Mouse (Mus musculus): Measurements from ENCODE around the gene Depp1. TPM values are rescaled to one million over a fixed set of nuclear protein-coding genes. Genes with fewer than 3 reads are reported as not detected.
A peak's percentile ranks its signal among the peaks of the same experiment; 100 is the strongest.

Depp1 gene
- polyA plus RNA-seq, 1 experiment from 2014 or later = 36.8 TPM

GRCm38 (mm10) chr6:116635251-116636180 lies 14.9 kb upstream of the Depp1 start:
- WGBS = 22% methylated on average over 10 of the region's 10 CpGs
- Histone ChIP-seq H3K9ac (ENCODE audit: low read depth, low read length) (no peak overlapping the region), H3K4me2 (ENCODE audit: low read length) (no peak overlapping the region), H3K9me3 (replicated peaks; ENCODE audit: low read length) (no peaks in the 10 kb centered on the region), H3K27me3 (ENCODE audit: insufficient read depth, low read length) (no peaks in the 10 kb centered on the region), H3K4me3 (replicated peaks; ENCODE audit: low read depth, low read length) (no peak overlapping the region), H3K36me3 (ENCODE audit: insufficient read depth, low read length) (no peaks in the 10 kb centered on the region), H3K4me1 (replicated peaks; ENCODE audit: insufficient read depth, low read length) (no peaks in the 10 kb centered on the region), H3K27ac (peak overlapping the region; percentile 38)
- DNase-seq (ENCODE audit: low spot score) = peak; percentile 72
- TF ChIP-seq CTCF (IDR thresholded peaks at IDR 0.05; ENCODE audit: low read depth) = no peak
- peak; percentile 95 for ATAC-seq (replicated peaks; ENCODE audit: low FRiP score, low read depth)

DNA sequence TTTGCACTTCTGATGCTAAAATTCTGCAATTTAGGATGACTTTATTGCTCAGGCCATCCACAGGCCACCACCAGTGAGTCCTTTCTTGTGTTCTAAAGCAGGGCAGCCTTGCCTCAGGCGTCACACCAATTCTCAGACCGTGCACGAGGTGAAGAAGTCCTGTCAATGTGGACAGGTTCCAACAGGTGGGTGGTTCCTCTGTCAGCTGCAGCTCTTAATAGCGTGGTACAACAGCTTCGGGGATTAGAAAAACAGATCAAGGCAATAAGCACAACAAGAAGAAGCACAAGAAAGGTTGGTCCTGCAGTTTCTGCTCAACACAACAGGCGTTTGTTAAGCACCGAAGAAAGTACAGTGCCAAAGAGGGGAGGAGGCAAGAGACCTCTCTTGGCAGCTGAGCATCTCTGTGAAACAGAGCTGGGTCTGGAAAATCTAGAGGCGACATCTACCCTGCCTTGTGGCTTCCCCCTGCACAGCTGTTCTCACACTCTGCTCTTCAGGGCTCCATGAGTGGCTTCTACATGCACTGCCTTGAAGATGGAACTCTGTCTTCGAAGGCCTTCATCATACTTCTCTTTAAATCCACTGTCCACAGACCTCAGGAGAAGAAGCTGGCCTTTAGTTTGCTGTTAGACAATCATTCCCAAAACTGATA lies 13.7 kb upstream of the Depp1 start:
- no peaks in the 10 kb centered on the region for H3K27me3 ChIP-seq (ENCODE audit: insufficient read depth, low read length)
- 65% methylated on average over 9 of the region's 9 CpGs for WGBS
- H3K9ac ChIP-seq (ENCODE audit: low read depth, low read length) = no peak overlapping the region
- TF ChIP-seq CTCF (IDR thresholded peaks at IDR 0.05; ENCODE audit: low read depth) = no peak
- no peaks in the 10 kb centered on the region for H3K4me1 ChIP-seq (replicated peaks; ENCODE audit: insufficient read depth, low read length)
- no peaks in the 10 kb centered on the region for H3K9me3 ChIP-seq (replicated peaks; ENCODE audit: low read length)
- H3K27ac ChIP-seq = 0 out of 2 replicates have a peak overlapping the region, but pooled peaks have one; percentile 38
- no peaks in the 10 kb centered on the region for H3K36me3 ChIP-seq (ENCODE audit: insufficient read depth, low read length)
- no peak overlapping the region for H3K4me3 ChIP-seq (replicated peaks; ENCODE audit: low read depth, low read length)
- H3K4me2 ChIP-seq (ENCODE audit: low read length) = no peak overlapping the region
- no peak for DNase-seq (ENCODE audit: low spot score)
- no peak for ATAC-seq (replicated peaks; ENCODE audit: low FRiP score, low read depth)

GRCm38 (mm10) chr6:116637496-116637895 lies 12.9 kb upstream of the Depp1 start:
- H3K9me3 ChIP-seq (replicated peaks; ENCODE audit: low read length) = no peaks in the 10 kb centered on the region
- no peaks in the 10 kb centered on the region for H3K27me3 ChIP-seq (ENCODE audit: insufficient read depth, low read length)
- no peak overlapping the region for H3K9ac ChIP-seq (ENCODE audit: low read depth, low read length)
- no peaks in the 10 kb centered on the region for H3K36me3 ChIP-seq (ENCODE audit: insufficient read depth, low read length)
- H3K27ac ChIP-seq = no peak overlapping the region
- H3K4me1 ChIP-seq (replicated peaks; ENCODE audit: insufficient read depth, low read length) = no peaks in the 10 kb centered on the region
- DNase-seq (ENCODE audit: low spot score) (no peak), ATAC-seq (replicated peaks; ENCODE audit: low FRiP score, low read depth) (no peak)
- no peak overlapping the region for H3K4me2 ChIP-seq (ENCODE audit: low read length)
- no peak for TF ChIP-seq CTCF (IDR thresholded peaks at IDR 0.05; ENCODE audit: low read depth)
- 75% methylated on average over 5 of the region's 5 CpGs for WGBS
- H3K4me3 ChIP-seq (replicated peaks; ENCODE audit: low read depth, low read length) = no peak overlapping the region

- Histone ChIP-seq H3K27ac (no peak overlapping the region), H3K4me1 (replicated peaks; ENCODE audit: insufficient read depth, low read length) (no peaks in the 10 kb centered on the region), H3K9ac (ENCODE audit: low read depth, low read length) (no peak overlapping the region), H3K4me3 (replicated peaks; ENCODE audit: low read depth, low read length) (no peak overlapping the region), H3K4me2 (ENCODE audit: low read length) (no peak overlapping the region), H3K36me3 (ENCODE audit: insufficient read depth, low read length) (no peaks in the 10 kb centered on the region), H3K27me3 (ENCODE audit: insufficient read depth, low read length) (no peaks in the 10 kb centered on the region), H3K9me3 (replicated peaks; ENCODE audit: low read length) (no peaks in the 10 kb centered on the region)
- TF ChIP-seq CTCF (IDR thresholded peaks at IDR 0.05; ENCODE audit: low read depth) = no peak
- 79% methylated on average over 2 of the region's 2 CpGs for whole genome bisulfite sequencing
- no peak for DNase-seq (ENCODE audit: low spot score)
- ATAC-seq (replicated peaks; ENCODE audit: low FRiP score, low read depth) = no peak
Observed at GRCm38 (mm10) chr6:116638871-116639270, 11.5 kb upstream of the Depp1 start.

DNA sequence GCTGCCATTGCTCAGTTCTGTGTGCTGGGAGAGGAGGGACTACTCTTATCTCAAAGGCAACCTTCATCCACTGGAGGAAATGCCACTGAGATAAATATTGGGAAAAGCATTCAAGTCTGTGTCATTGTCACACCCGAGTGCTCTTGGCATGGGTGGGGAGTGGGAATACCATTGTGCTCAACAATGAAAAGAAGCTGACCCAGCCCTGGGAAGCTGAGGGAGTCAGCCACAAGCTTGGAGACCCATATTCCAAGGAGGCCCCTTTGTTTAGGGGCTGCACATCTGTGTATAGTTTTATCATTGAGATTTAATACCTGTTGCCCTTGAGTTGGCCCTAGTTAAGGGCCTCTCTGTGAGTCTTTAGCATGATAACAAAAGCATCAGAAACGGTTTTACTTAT lies 10.7 kb upstream of the Depp1 start:
- no peak overlapping the region for H3K4me3 ChIP-seq (replicated peaks; ENCODE audit: low read depth, low read length)
- no peaks in the 10 kb centered on the region for H3K9me3 ChIP-seq (replicated peaks; ENCODE audit: low read length)
- H3K4me2 ChIP-seq (ENCODE audit: low read length) = no peak overlapping the region
- no peak for ATAC-seq (replicated peaks; ENCODE audit: low FRiP score, low read depth)
- no peak overlapping the region for H3K27ac ChIP-seq
- DNase-seq (ENCODE audit: low spot score) = no peak
- H3K9ac ChIP-seq (ENCODE audit: low read depth, low read length) = no peak overlapping the region
- no peaks in the 10 kb centered on the region for H3K27me3 ChIP-seq (ENCODE audit: insufficient read depth, low read length)
- H3K4me1 ChIP-seq (replicated peaks; ENCODE audit: insufficient read depth, low read length) = no peaks in the 10 kb centered on the region
- TF ChIP-seq CTCF (IDR thresholded peaks at IDR 0.05; ENCODE audit: low read depth) = no peak
- H3K36me3 ChIP-seq (ENCODE audit: insufficient read depth, low read length) = no peaks in the 10 kb centered on the region
- 73% methylated on average over 2 of the region's 2 CpGs for WGBS

DNA sequence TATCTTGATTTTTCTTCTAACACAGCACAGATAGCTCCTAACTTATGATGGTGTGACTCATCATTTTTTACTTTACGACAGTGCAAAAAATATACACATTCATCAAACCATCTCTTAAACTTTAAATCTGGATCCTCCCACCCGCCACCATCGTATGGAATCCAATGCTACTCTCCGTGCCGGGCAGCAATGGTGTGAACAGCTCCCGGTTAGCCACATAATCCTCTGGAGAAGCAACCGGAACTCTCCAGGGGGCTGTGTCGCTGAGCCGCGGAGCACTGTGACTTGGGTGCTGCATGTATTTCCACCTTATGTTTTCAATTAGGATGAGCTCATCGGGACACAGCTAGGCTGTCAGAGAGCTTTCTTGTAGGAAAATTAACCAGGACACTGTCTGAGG lies 7.5 kb upstream of the Depp1 start:
- H3K36me3 ChIP-seq (ENCODE audit: insufficient read depth, low read length) = no peaks in the 10 kb centered on the region
- no peak for DNase-seq (ENCODE audit: low spot score)
- WGBS = 77% methylated on average over 11 of the region's 11 CpGs
- H3K4me2 ChIP-seq (ENCODE audit: low read length) = no peak overlapping the region
- no peak overlapping the region for H3K9ac ChIP-seq (ENCODE audit: low read depth, low read length)
- TF ChIP-seq CTCF (IDR thresholded peaks at IDR 0.05; ENCODE audit: low read depth) = no peak
- H3K4me3 ChIP-seq (replicated peaks; ENCODE audit: low read depth, low read length) = no peak overlapping the region
- H3K9me3 ChIP-seq (replicated peaks; ENCODE audit: low read length) = no peaks in the 10 kb centered on the region
- no peak for ATAC-seq (replicated peaks; ENCODE audit: low FRiP score, low read depth)
- H3K27ac ChIP-seq = no peak overlapping the region
- no peaks in the 10 kb centered on the region for H3K27me3 ChIP-seq (ENCODE audit: insufficient read depth, low read length)
- H3K4me1 ChIP-seq (replicated peaks; ENCODE audit: insufficient read depth, low read length) = 0 out of 2 replicates have a peak, but pooled peaks cover 4% of the 10 kb centered on the region
